Mouse (Mus musculus) embryonic facial prominence, embryonic 13.5 days (tissue): Measurements from ENCODE around the gene Otud7a. TPM values are rescaled to one million over a fixed set of nuclear protein-coding genes. Genes with fewer than 3 reads are reported as not detected.

Experiments
- ATAC-seq: fragments of 200-750 bp; cut with Nextera tagmentation; 2 replicates; pipeline ENCODE4 v1.8.0; 2017; ENCODE audit warnings: low read depth; ENCODE audit not compliant: insufficient number of reproducible peaks, insufficient read depth, low FRiP score, low TSS enrichment
- H3K27ac ChIP-seq: fragments of 300-500 bp; sonication (generic); 2 replicates; pipeline ENCODE4 v1.5.1; 2015; ENCODE audit warnings: moderate library complexity, mild to moderate bottlenecking, inconsistent platforms
- H3K27me3 ChIP-seq: fragments of 300-500 bp; sonication (generic); 2 replicates; pipeline ENCODE4 v1.6.1; 2015; ENCODE audit warnings: mild to moderate bottlenecking, inconsistent platforms
- H3K36me3 ChIP-seq: fragments of 300-500 bp; sonication (generic); 2 replicates; pipeline ENCODE4 v1.6.1; 2015; ENCODE audit warnings: mild to moderate bottlenecking, inconsistent platforms
- H3K4me1 ChIP-seq: fragments of 300-500 bp; sonication (generic); 2 replicates; pipeline ENCODE4 v1.6.1; 2015; ENCODE audit warnings: inconsistent platforms
- H3K4me2 ChIP-seq: fragments of 300-500 bp; sonication (generic); 2 replicates; pipeline ENCODE4 v1.6.1; 2015; ENCODE audit warnings: moderate library complexity, mild to moderate bottlenecking, inconsistent platforms
- H3K4me3 ChIP-seq: fragments of 300-500 bp; sonication (generic); 2 replicates; pipeline ENCODE4 v1.5.1; 2015; ENCODE audit warnings: mild to moderate bottlenecking, inconsistent platforms
- H3K9ac ChIP-seq: fragments of 300-500 bp; sonication (generic); 2 replicates; pipeline ENCODE4 v1.6.1; 2015; ENCODE audit warnings: mild to moderate bottlenecking, inconsistent platforms
- H3K9me3 ChIP-seq: fragments of 300-500 bp; sonication (generic); 2 replicates; pipeline ENCODE4 v1.6.1; 2016; ENCODE audit warnings: inconsistent platforms
- WGBS: fragments of 180-500 bp; shearing (Covaris S2); methylation state at CpG from one replicate; pipeline ENCODE4 v1.1.7; 2015; ENCODE audit warnings: mixed read lengths; 5-methylcytosine and 5-hydroxymethylcytosine counted together
- polyA plus RNA-seq: library from polyadenylated mRNA; unstranded; fragments of >200 nt; fragmentation: Nextera tagmentation; extraction: Ambion mirVana; gene quantifications from 2 replicates; pipeline ENCODE4 v1.2.1, GENCODE M21; 2015

Gene Otud7a
- polyA plus RNA-seq, 1 experiment from 2014 or later = 0.25 TPM

DNA sequence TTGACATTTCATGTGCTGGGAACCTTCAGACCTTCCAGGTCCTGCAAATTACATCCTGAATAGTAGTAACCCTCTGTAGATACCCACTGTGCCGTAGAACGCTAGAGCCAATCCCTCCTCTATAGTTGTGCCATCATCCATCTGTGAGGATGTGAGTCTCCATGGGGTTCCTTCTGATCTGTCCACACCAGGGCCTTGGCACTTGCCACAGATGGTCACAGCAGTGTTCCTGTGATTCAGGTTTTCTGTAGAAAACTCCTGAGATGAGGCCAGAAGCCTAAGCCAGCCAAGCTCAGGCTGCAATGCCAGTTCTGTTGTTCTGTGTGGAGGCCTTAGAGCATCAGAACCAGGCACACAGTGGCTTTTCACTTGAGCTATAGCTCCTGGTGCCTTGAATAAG is 63.5 kb downstream of the Otud7a start:
- no peak overlapping the region for H3K9ac ChIP-seq
- no peaks in the 10 kb centered on the region for H3K4me1 ChIP-seq
- 97% methylated on average over 2 of the region's 2 CpGs for WGBS
- no peak overlapping the region for H3K4me2 ChIP-seq
- no peaks in the 10 kb centered on the region for H3K9me3 ChIP-seq
- no peak overlapping the region for H3K27ac ChIP-seq
- H3K36me3 ChIP-seq = no peaks in the 10 kb centered on the region
- no peaks in the 10 kb centered on the region for H3K27me3 ChIP-seq
- H3K4me3 ChIP-seq = no peak overlapping the region
- no peak for ATAC-seq

DNA sequence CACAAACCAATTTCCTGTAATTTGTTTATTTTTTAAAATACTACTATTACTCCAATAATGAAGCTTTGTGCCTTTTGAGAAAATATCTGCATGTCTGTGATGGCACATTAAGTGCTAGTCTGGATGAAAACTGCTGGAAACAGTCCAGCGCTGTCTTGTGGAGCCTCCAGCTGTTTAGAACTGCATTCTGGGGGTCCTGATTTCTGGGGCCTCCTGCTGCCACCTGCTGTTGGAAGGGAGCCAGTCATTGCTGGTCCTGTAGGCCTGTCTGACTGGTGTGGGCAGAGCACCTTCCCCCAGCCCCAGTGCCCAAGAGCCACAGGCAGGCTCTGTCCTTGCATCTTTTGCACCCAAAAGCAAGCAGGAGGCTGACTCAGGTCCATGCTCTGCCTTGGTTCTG is 65.3 kb downstream of the Otud7a start:
- H3K36me3 ChIP-seq = no peaks in the 10 kb centered on the region
- ATAC-seq = no peak
- WGBS = 55% methylated on average over 1 of the region's 1 CpGs

DNA sequence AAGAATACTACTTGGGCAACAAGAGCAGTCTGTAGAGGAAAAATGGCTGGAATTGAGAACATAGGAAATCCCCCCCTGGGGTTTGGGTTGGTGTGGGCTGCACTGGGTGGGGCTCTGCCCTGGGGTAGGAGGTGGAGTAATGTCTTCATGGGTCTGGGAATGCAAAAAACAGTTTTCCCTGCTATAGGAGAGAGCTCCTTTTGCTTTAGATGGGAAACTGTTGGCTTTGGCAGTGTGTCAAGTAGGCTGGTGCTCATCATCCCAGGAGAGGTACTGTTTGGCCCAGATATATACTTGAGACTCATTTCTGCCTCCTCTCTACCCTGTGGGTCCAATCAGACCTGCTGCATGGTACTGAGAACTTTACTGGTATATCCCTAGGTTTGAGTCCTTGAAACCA is 66.9 kb downstream of the Otud7a start:
- Histone ChIP-seq H3K27me3 (no peaks in the 10 kb centered on the region), H3K4me1 (no peaks in the 10 kb centered on the region), H3K27ac (no peak overlapping the region), H3K36me3 (no peaks in the 10 kb centered on the region), H3K9me3 (no peaks in the 10 kb centered on the region), H3K4me3 (no peak overlapping the region), H3K9ac (no peak overlapping the region), H3K4me2 (no peak overlapping the region)
- no peak for ATAC-seq

More for the DNA sequence above, 65.3 kb downstream of the Otud7a start:
- no peaks in the 10 kb centered on the region for H3K9me3 ChIP-seq
- H3K4me3 ChIP-seq = no peak overlapping the region
- no peaks in the 10 kb centered on the region for H3K27me3 ChIP-seq
- H3K27ac ChIP-seq = no peak overlapping the region
- no peak overlapping the region for H3K9ac ChIP-seq
- no peak overlapping the region for H3K4me2 ChIP-seq
- H3K4me1 ChIP-seq = no peaks in the 10 kb centered on the region

DNA sequence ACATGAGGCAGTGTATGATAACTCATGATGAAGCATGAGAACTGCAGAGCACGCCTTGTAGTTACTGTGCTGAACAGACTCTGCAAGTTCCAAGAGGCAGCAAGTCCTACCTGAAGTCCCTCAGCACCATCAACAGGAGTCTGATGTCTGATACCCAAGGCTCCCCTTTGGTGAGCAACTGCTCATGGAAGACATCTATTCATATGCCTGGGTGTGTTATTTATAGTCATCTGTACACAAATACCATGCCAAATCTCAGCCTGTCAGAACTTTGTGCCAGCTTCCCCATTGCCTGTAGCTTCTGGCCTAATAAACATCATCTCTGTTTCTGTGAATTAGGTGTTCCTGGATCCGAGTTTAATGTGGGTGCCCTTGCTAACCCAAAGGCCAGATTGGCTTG is 68.0 kb downstream of the Otud7a start:
- ATAC-seq = no peak
- H3K9me3 ChIP-seq = no peaks in the 10 kb centered on the region
- H3K9ac ChIP-seq = no peak overlapping the region
- H3K4me2 ChIP-seq = no peak overlapping the region
- no peak overlapping the region for H3K27ac ChIP-seq
- no peaks in the 10 kb centered on the region for H3K4me1 ChIP-seq
- H3K27me3 ChIP-seq = no peaks in the 10 kb centered on the region
- WGBS = 66% methylated on average over 2 of the region's 2 CpGs
- H3K36me3 ChIP-seq = no peaks in the 10 kb centered on the region
- no peak overlapping the region for H3K4me3 ChIP-seq

DNA sequence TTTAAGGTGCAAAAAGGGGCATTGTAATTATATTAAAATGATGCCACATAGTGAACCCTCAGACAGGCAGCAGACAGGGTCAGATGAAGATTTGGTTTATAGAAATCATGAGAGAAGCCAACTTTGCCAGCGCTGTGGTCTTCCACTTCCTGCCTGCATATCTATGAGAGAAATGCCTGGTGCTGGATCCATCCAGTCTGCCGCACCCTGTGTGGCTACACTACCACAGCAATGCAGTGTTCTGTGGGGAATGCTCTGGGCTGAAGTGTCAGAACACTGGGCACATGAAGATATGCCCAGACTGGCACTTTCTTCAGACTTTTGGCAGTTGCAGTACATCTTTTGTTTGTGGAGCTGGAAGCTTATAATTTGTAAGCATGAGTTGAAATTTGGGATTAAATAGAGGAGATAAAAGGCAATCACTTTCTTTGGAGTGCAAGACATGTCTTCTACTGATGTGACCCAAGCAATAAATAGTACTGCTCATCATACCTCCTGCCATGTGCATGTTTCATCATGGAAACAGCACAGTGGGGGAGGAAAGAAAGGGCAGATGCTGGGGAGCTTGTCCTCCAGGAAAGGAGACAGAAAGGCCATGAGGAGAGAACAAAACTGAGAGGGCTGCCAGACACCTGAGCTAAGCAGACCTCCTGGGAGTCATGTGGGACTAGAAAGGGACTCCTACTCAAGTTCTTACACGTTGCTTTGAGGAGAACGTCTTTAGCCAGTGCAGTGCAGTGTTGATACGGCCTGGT is 71.8 kb downstream of the Otud7a start:
- 88% methylated on average over 5 of the region's 5 CpGs for WGBS
- no peak for ATAC-seq
- Histone ChIP-seq H3K4me1 (no peaks in the 10 kb centered on the region), H3K4me2 (no peak overlapping the region), H3K27ac (no peak overlapping the region), H3K27me3 (no peaks in the 10 kb centered on the region), H3K4me3 (no peak overlapping the region), H3K36me3 (no peaks in the 10 kb centered on the region), H3K9me3 (no peaks in the 10 kb centered on the region), H3K9ac (no peak overlapping the region)

DNA sequence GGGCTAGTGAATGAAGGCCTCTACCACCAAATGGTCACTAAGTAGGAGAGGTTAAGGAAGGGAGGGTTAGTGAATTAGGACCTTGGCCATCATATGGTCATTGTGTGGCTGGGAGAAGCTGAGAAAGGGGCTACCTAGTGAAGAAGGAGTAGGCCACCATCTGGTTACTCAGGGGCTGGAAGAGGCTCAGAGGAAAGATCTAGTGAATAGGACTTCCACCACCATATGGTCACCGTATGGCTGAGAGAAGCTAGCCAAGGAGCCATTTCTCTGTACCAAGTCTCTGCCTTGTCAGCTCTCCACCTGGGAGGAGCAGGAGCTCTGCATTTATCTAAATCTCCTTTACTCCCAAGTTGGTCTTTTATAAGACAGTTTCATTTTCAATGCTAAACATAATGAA is 75.7 kb downstream of the Otud7a start:
- Histone ChIP-seq H3K9me3 (no peaks in the 10 kb centered on the region), H3K4me2 (no peak overlapping the region), H3K27me3 (no peaks in the 10 kb centered on the region), H3K27ac (no peak overlapping the region), H3K36me3 (no peaks in the 10 kb centered on the region), H3K4me1 (no peaks in the 10 kb centered on the region), H3K9ac (no peak overlapping the region), H3K4me3 (no peak overlapping the region)
- ATAC-seq = no peak
- WGBS = 65% methylated on average over 1 of the region's 1 CpGs

DNA sequence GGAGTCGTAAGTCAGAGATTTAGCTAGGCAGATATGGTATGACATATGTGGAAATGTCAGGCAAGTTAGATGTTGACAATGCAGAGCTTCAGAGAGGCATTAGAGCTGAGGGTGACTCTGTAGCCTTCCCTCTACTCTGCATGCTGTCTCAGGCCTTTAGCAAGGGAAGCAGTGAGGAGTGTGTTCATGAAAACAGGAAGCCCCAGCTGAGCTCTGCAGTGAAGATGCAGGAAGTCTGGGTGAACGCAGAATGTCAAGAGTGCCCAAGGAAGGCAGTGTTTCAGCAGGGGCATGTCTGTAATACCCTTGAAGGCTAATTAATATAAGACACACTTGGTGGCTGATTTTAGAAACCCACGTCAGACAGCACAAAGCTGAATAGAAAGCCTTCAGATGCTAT is 77.9 kb downstream of the Otud7a start:
- H3K4me1 ChIP-seq = no peaks in the 10 kb centered on the region
- H3K36me3 ChIP-seq = no peaks in the 10 kb centered on the region
- H3K4me2 ChIP-seq = no peak overlapping the region
- H3K4me3 ChIP-seq = no peak overlapping the region
- H3K27ac ChIP-seq = no peak overlapping the region
- H3K27me3 ChIP-seq = no peaks in the 10 kb centered on the region
- H3K9me3 ChIP-seq = no peaks in the 10 kb centered on the region
- WGBS = 65% methylated on average over 3 of the region's 3 CpGs
- H3K9ac ChIP-seq = no peak overlapping the region
- ATAC-seq = no peak

DNA sequence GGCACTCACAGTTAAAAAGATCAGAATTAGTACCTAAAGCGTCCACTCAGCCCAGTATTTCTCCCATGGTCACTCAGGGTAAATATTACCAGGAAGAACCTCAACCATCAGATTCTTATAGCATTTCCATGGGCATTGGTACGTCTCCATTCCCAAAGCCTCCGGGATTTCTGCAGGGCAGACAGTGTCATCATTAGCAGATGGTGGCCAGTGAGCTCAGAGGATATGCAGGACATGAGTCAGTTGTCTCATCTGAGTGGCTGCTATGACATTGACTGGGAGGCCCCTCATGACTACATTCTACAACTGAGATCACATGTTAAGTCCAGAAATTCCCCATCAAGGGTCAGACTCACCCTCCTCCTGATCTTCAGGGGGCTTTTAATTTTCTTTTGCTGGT is 78.5 kb downstream of the Otud7a start:
- WGBS = 78% methylated on average over 3 of the region's 3 CpGs
- Histone ChIP-seq H3K27ac (no peak overlapping the region), H3K9ac (no peak overlapping the region)

DNA sequence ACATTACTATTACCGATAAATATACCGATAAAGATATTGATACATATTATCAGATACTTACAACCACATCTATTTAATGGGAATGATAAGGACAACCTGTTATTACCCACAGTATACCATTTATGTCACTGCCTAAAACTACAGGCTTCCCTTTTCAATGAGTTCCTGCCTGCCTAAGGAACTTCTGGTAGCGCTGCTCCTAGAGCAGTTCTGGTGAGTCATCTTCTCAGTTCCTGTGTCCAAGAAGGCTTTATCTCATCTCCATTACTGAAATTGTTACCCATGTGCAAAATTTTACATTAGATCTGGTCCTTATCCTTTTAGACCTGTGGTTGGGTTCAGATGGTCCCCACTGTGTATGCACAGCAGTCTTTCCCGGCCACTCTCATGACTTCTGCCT is 95.7 kb downstream of the Otud7a start:
- WGBS = 92% methylated on average over 4 of the region's 4 CpGs
- Histone ChIP-seq H3K9ac (no peak overlapping the region), H3K27ac (no peak overlapping the region), H3K27me3 (no peaks in the 10 kb centered on the region), H3K9me3 (no peaks in the 10 kb centered on the region), H3K4me2 (no peak overlapping the region), H3K36me3 (no peaks in the 10 kb centered on the region), H3K4me3 (no peak overlapping the region), H3K4me1 (no peaks in the 10 kb centered on the region)
- no peak for ATAC-seq

More for the DNA sequence above, 78.5 kb downstream of the Otud7a start:
- no peak overlapping the region for H3K4me3 ChIP-seq
- H3K36me3 ChIP-seq = no peaks in the 10 kb centered on the region
- no peaks in the 10 kb centered on the region for H3K9me3 ChIP-seq
- H3K4me2 ChIP-seq = no peak overlapping the region
- no peaks in the 10 kb centered on the region for H3K4me1 ChIP-seq
- H3K27me3 ChIP-seq = no peaks in the 10 kb centered on the region
- ATAC-seq = no peak

DNA sequence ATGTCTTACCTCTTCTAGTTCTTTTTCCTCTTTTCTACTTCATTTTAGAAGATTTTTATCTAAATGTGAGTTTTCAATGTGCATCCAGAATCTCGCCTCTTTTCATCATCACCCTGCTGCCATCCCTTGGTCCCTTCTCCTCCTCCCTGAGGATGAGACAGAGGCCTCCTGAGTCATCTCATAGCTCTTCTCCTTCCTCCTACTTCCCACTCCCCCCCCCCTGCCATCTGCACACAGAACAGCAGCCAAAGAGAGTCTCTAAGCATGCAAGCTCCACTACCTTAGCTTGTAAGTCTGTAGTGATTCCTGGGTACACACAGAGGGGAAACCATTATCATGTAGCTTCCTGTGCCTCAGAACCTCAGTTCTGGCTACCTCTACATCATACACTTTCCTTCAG is 109.9 kb downstream of the Otud7a start:
- no peak overlapping the region for H3K9ac ChIP-seq
- no peak overlapping the region for H3K4me3 ChIP-seq
- WGBS = 74% methylated on average over 1 of the region's 1 CpGs
- no peaks in the 10 kb centered on the region for H3K36me3 ChIP-seq
- no peak for ATAC-seq
- no peak overlapping the region for H3K27ac ChIP-seq
- H3K9me3 ChIP-seq = no peaks in the 10 kb centered on the region
- no peaks in the 10 kb centered on the region for H3K27me3 ChIP-seq
- no peaks in the 10 kb centered on the region for H3K4me1 ChIP-seq
- no peak overlapping the region for H3K4me2 ChIP-seq

DNA sequence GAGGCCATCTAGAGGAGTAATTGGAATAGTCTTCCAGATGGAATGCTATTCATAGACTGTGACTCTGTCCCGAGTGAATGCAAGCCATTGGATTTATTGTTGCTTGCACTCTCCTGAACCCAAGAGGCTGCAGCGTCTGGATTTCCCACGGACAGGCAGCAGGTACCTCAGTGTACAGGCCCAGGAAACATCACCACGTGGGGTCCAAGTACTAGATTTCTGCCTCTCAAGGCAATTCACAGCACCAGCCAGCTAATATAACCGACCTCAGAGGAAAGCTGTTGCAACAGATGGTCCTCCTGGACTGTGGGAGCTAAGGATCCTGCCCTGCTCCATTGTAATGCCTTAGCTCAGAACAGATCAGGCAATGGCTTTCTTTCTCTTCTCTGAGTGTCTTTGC is 111.8 kb downstream of the Otud7a start:
- WGBS = 66% methylated on average over 5 of the region's 5 CpGs
- Histone ChIP-seq H3K9ac (no peak overlapping the region), H3K4me3 (no peak overlapping the region), H3K27ac (no peak overlapping the region), H3K4me1 (no peaks in the 10 kb centered on the region), H3K27me3 (no peaks in the 10 kb centered on the region), H3K36me3 (no peaks in the 10 kb centered on the region), H3K9me3 (no peaks in the 10 kb centered on the region), H3K4me2 (no peak overlapping the region)
- ATAC-seq = no peak

DNA sequence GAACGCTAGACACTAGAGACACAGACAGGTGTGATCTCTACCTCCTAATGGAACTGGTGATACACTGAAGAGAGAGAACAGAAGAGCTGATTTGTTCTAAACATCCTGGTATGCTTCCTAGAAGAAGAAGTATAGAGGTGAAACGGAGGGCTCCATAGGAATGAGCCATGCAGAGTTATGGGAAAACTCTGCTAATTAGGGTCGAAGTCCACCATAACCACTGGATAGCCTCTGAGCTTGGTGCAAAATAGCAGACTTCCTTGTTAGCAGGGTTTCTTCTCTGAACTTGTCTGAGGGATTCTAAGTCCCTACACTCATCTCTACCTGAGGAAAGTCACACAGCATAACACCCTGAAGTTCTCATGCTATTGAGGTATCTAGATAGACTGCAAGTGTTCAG is 114.4 kb downstream of the Otud7a start:
- no peaks in the 10 kb centered on the region for H3K9me3 ChIP-seq
- no peak for ATAC-seq
- H3K9ac ChIP-seq = no peak overlapping the region
- WGBS = 85% methylated on average over 3 of the region's 3 CpGs
- H3K36me3 ChIP-seq = no peaks in the 10 kb centered on the region
- no peaks in the 10 kb centered on the region for H3K4me1 ChIP-seq
- no peak overlapping the region for H3K4me3 ChIP-seq
- H3K27ac ChIP-seq = no peak overlapping the region
- no peak overlapping the region for H3K4me2 ChIP-seq
- H3K27me3 ChIP-seq = no peaks in the 10 kb centered on the region
